19 mouse cellular contexts compared by ENCODE assay signal in the genomic region with DNA sequence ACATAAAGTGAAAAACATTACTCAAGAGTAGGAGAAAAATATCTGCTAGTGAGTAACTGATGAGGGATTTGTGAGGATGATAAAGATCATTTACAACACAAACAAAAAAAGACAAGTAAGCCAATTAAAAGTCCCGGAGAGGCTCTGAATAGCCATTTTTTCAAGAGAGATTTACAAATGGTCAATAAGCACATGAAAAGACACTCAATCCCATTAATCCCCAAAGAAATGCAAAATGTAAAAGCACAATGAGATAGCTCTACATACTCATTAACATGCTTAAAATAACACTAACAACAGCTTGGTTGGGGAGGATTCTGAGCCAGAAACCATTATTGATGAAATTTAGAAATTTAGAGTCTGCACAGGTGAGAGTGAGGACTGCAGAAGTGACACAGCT.
DNase-seq lines count a peak whose midpoint lies in the region; ATAC-seq and TF ChIP-seq lines count a peak whose summit lies in the region.
"Had no signal": no experiment of that assay in that cellular context is flagged by ENCODE, and none has a peak within 500 bp of the region (broad histone marks: within the 10 kb centered on the region; RNA-seq: fewer than 3 reads in every experiment).

No protein-coding gene starts in this region.

- H3K4me1 ChIP-seq in forebrain, postnatal 0 days (ENCODE audit: insufficient read depth): no peaks in the 10 kb centered on the region
- H3K4me1 ChIP-seq: embryonic facial prominence, embryonic 10.5 days; hindbrain, embryonic 13.5 days had no signal

- H3K27ac ChIP-seq in layer of hippocampus, adult 2 months: peak overlapping the region; percentile 66
- H3K27ac ChIP-seq in forebrain, postnatal 0 days (ENCODE audit: low read depth, low read length): no peak overlapping the region
- H3K27ac ChIP-seq: embryonic facial prominence, embryonic 10.5 days; heart, adult 2 months; heart, embryonic 15.5 days; hindbrain, embryonic 13.5 days; hindbrain, postnatal 0 days had no signal

- H3K36me3 ChIP-seq in forebrain, postnatal 0 days (ENCODE audit: insufficient read depth): no peaks in the 10 kb centered on the region
- H3K36me3 ChIP-seq: embryonic facial prominence, embryonic 10.5 days; heart, embryonic 15.5 days; hindbrain, embryonic 13.5 days had no signal

- no peaks in the 10 kb centered on the region for H3K27me3 ChIP-seq in forebrain, postnatal 0 days (ENCODE audit: insufficient read depth, low read length)
- H3K27me3 ChIP-seq: heart, embryonic 15.5 days; hindbrain, embryonic 13.5 days had no signal

- no peaks in the 10 kb centered on the region for H3K9me3 ChIP-seq in forebrain, postnatal 0 days (ENCODE audit: low read length)
- H3K9me3 ChIP-seq: embryonic facial prominence, embryonic 10.5 days; heart, embryonic 15.5 days; hindbrain, embryonic 13.5 days had no signal

- TF ChIP-seq CTCF in layer of hippocampus, adult 2 months (conservative IDR thresholded peaks at IDR 0.05): no peak
- TF ChIP-seq CTCF in forebrain, postnatal 0 days (IDR thresholded peaks at IDR 0.05; ENCODE audit: low read depth): no peak

- no peak overlapping the region for H3K4me2 ChIP-seq in forebrain, postnatal 0 days (ENCODE audit: low read depth)
- H3K4me2 ChIP-seq: heart, embryonic 11.5 days; heart, embryonic 15.5 days; hindbrain, embryonic 13.5 days had no signal

- no peak overlapping the region for H3K4me3 ChIP-seq in layer of hippocampus, adult 2 months
- H3K4me3 ChIP-seq in forebrain, postnatal 0 days (ENCODE audit: low read depth, low read length): no peak overlapping the region
- H3K4me3 ChIP-seq: embryonic facial prominence, embryonic 10.5 days; heart, adult 2 months; heart, embryonic 15.5 days; hindbrain, embryonic 13.5 days had no signal

- ATAC-seq in forebrain, postnatal 0 days: 0 out of 2 replicates have a peak, but pooled peaks have one; percentile 12
- ATAC-seq: hindbrain, postnatal 0 days had no signal

- no peak overlapping the region for H3K9ac ChIP-seq in forebrain, postnatal 0 days
- H3K9ac ChIP-seq: heart, embryonic 15.5 days; hindbrain, embryonic 13.5 days had no signal

- 5% methylated on average over 1 of the region's 1 CpGs for WGBS in forebrain, postnatal 0 days

- peak in 1 of 2 experiments; percentile 2 for DNase-seq in layer of hippocampus, adult 2 months (ENCODE audit: low spot score in 2 of 2)
- DNase-seq in layer of hippocampus, adult 11-12 months (ENCODE audit: low spot score): no peak
- DNase-seq in R1 (ENCODE audit: low read depth, low spot score): peak; percentile 72
- DNase-seq in forebrain, postnatal 0 days: no peak
- no peak for DNase-seq in Muller cell, postnatal 12 days (ENCODE audit: inconsistent ontology term)
- DNase-seq in kidney, adult 8-10 months: no peak
- DNase-seq: adrenal gland, postnatal 10 days; cerebellum, adult 11-12 months; cerebellum, adult 9-10 months; cerebellum, postnatal 36 days; gastrocnemius, postnatal 14 days; heart, adult 2 months; heart, postnatal 14 days; kidney, adult 11 months had no signal
